Mouse (Mus musculus): ENCODE measurements at regions not wholly inside any gene's neighbourhood (a gene's known extent, or its start where the extent isn't known, plus 50 kb on each side); places are given as distances from the start of the nearest gene placed in this dataset.

DNA sequence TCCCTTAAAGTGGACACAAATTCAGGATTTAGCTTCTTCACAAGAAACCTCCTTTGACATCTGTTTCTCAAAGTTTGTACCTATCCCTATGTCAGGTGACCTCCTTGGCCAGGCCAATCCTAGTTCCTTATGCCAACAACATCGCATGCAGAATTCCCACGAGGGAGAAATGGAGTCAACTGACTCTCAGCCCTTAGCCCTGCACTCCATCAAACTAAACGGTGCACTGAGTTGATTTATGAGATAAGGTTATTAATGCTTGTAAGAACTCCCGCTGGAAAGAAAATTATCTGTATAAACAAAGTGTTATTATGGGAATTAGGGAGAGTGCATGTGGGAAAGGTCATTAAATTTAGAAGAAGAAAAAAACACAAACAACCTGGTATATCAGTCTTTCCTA, 70.8 kb upstream of the Spdl1 start:
- no peak overlapping the region for H3K27ac ChIP-seq (replicated peaks; ENCODE audit: low read depth, low read length)
- DNase-seq (ENCODE audit: low spot score) (peak; percentile 15), ATAC-seq (replicated peaks; ENCODE audit: insufficient number of reproducible peaks, low FRiP score, low TSS enrichment, low read depth) (no peak)
- WGBS = 35% methylated on average over 4 of the region's 4 CpGs
- H3K9me3 ChIP-seq (replicated peaks; ENCODE audit: control insufficient read depth, low read length) = no peaks in the 10 kb centered on the region
- no peaks in the 10 kb centered on the region for H3K36me3 ChIP-seq (replicated peaks; ENCODE audit: control insufficient read depth, insufficient read depth, low read depth, low read length)
- H3K4me2 ChIP-seq (ENCODE audit: low read depth, low read length) = no peak overlapping the region
- no peak overlapping the region for H3K4me3 ChIP-seq (ENCODE audit: low read depth, low read length)
- H3K4me1 ChIP-seq (ENCODE audit: control insufficient read depth, insufficient read depth, low read length) = no peaks in the 10 kb centered on the region
- no peak overlapping the region for H3K9ac ChIP-seq (replicated peaks; ENCODE audit: low read length)
- no peaks in the 10 kb centered on the region for H3K27me3 ChIP-seq (ENCODE audit: control insufficient read depth, insufficient read depth, low read length)

GRCm38 (mm10) chr11:34899400-34899799, 66.0 kb upstream of the Spdl1 start:
- no peak overlapping the region for H3K4me3 ChIP-seq (ENCODE audit: low read depth, low read length)
- DNase-seq (ENCODE audit: low spot score) = peak; percentile 35
- 67% methylated on average over 3 of the region's 3 CpGs for whole genome bisulfite sequencing
- no peak overlapping the region for H3K27ac ChIP-seq (replicated peaks; ENCODE audit: low read depth, low read length)
- H3K36me3 ChIP-seq (replicated peaks; ENCODE audit: control insufficient read depth, insufficient read depth, low read depth, low read length) = no peaks in the 10 kb centered on the region
- no peak overlapping the region for H3K4me2 ChIP-seq (ENCODE audit: low read depth, low read length)
- H3K9me3 ChIP-seq (replicated peaks; ENCODE audit: control insufficient read depth, low read length) = no peaks in the 10 kb centered on the region
- H3K9ac ChIP-seq (replicated peaks; ENCODE audit: low read length) = no peak overlapping the region
- H3K4me1 ChIP-seq (ENCODE audit: control insufficient read depth, insufficient read depth, low read length) = no peaks in the 10 kb centered on the region
- no peak; the same call in 1 of the 2 replicates for ATAC-seq (replicated peaks; ENCODE audit: insufficient number of reproducible peaks, low FRiP score, low TSS enrichment, low read depth)
- H3K27me3 ChIP-seq (ENCODE audit: control insufficient read depth, insufficient read depth, low read length) = no peaks in the 10 kb centered on the region

GRCm38 (mm10) chr11:34895624-34896023, 62.2 kb upstream of the Spdl1 start:
- no peak overlapping the region for H3K9ac ChIP-seq (replicated peaks; ENCODE audit: low read length)
- no peaks in the 10 kb centered on the region for H3K36me3 ChIP-seq (replicated peaks; ENCODE audit: control insufficient read depth, insufficient read depth, low read depth, low read length)
- H3K9me3 ChIP-seq (replicated peaks; ENCODE audit: control insufficient read depth, low read length) = no peaks in the 10 kb centered on the region
- no peaks in the 10 kb centered on the region for H3K27me3 ChIP-seq (ENCODE audit: control insufficient read depth, insufficient read depth, low read length)
- no peak overlapping the region for H3K4me2 ChIP-seq (ENCODE audit: low read depth, low read length)
- H3K4me1 ChIP-seq (ENCODE audit: control insufficient read depth, insufficient read depth, low read length) = no peaks in the 10 kb centered on the region
- DNase-seq (ENCODE audit: low spot score) (peak; percentile 60), ATAC-seq (replicated peaks; ENCODE audit: insufficient number of reproducible peaks, low FRiP score, low TSS enrichment, low read depth) (no peak)
- WGBS = 51% methylated on average over 7 of the region's 7 CpGs
- no peak overlapping the region for H3K27ac ChIP-seq (replicated peaks; ENCODE audit: low read depth, low read length)
- H3K4me3 ChIP-seq (ENCODE audit: low read depth, low read length) = no peak overlapping the region

- DNase-seq (ENCODE audit: low spot score) (no peak), ATAC-seq (replicated peaks; ENCODE audit: insufficient number of reproducible peaks, low FRiP score, low TSS enrichment, low read depth) (no peak)
- H3K9me3 ChIP-seq (replicated peaks; ENCODE audit: control insufficient read depth, low read length) = no peaks in the 10 kb centered on the region
- H3K27ac ChIP-seq (replicated peaks; ENCODE audit: low read depth, low read length) = no peak overlapping the region
- WGBS = 85% methylated on average over 7 of the region's 7 CpGs
- no peaks in the 10 kb centered on the region for H3K4me1 ChIP-seq (ENCODE audit: control insufficient read depth, insufficient read depth, low read length)
- H3K4me3 ChIP-seq (ENCODE audit: low read depth, low read length) = no peak overlapping the region
- no peak overlapping the region for H3K4me2 ChIP-seq (ENCODE audit: low read depth, low read length)
- no peak overlapping the region for H3K9ac ChIP-seq (replicated peaks; ENCODE audit: low read length)
- no peaks in the 10 kb centered on the region for H3K27me3 ChIP-seq (ENCODE audit: control insufficient read depth, insufficient read depth, low read length)
- no peaks in the 10 kb centered on the region for H3K36me3 ChIP-seq (replicated peaks; ENCODE audit: control insufficient read depth, insufficient read depth, low read depth, low read length)
These were observed 55.1 kb upstream of the Spdl1 start for GRCm38 (mm10) chr11:34888374-34889136.

- WGBS = 75% methylated on average over 3 of the region's 3 CpGs
These were observed 54.1 kb upstream of the Spdl1 start for GRCm38 (mm10) chr11:34887587-34887986.

More at GRCm38 (mm10) chr11:34887587-34887986, 54.1 kb upstream of the Spdl1 start:
- Histone ChIP-seq H3K9ac (replicated peaks; ENCODE audit: low read length) (no peak overlapping the region), H3K4me3 (ENCODE audit: low read depth, low read length) (no peak overlapping the region), H3K4me2 (ENCODE audit: low read depth, low read length) (no peak overlapping the region), H3K27me3 (ENCODE audit: control insufficient read depth, insufficient read depth, low read length) (no peaks in the 10 kb centered on the region), H3K4me1 (ENCODE audit: control insufficient read depth, insufficient read depth, low read length) (no peaks in the 10 kb centered on the region), H3K36me3 (replicated peaks; ENCODE audit: control insufficient read depth, insufficient read depth, low read depth, low read length) (no peaks in the 10 kb centered on the region), H3K9me3 (replicated peaks; ENCODE audit: control insufficient read depth, low read length) (no peaks in the 10 kb centered on the region), H3K27ac (replicated peaks; ENCODE audit: low read depth, low read length) (no peak overlapping the region)
- DNase-seq (ENCODE audit: low spot score) (no peak), ATAC-seq (replicated peaks; ENCODE audit: insufficient number of reproducible peaks, low FRiP score, low TSS enrichment, low read depth) (no peak)
